Mouse (Mus musculus): ENCODE measurements at regions not wholly inside any gene's neighbourhood (a gene's known extent, or its start where the extent isn't known, plus 50 kb on each side); places are given as distances from the start of the nearest gene placed in this dataset.

- no peak for DNase-seq (ENCODE audit: low spot score in 2 of 2)
Measured at GRCm38 (mm10) chr7:135767493-135767892, 51.3 kb upstream of the Mki67 start.

DNA sequence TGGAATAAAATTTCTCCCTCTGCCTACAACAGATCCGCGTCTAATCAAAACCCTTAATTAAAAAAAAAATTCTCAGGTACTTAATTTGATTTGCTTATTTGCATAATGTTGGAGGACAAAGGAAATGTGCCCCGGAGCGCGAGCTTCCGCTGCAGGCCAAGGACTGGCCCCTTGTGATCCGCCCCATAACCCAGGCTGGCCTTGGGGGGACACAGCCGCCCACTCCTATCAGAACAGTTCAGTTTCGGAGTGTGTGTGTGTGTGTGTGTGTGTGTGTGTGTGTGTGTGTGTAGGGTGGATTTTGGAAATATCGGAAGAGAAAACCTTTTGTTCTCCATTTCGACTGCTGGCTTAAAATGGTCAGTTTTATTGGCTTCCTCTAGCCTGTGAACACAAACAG, 51.9 kb upstream of the Mki67 start:
- DNase-seq (ENCODE audit: low spot score in 2 of 2), result no peak

DNA sequence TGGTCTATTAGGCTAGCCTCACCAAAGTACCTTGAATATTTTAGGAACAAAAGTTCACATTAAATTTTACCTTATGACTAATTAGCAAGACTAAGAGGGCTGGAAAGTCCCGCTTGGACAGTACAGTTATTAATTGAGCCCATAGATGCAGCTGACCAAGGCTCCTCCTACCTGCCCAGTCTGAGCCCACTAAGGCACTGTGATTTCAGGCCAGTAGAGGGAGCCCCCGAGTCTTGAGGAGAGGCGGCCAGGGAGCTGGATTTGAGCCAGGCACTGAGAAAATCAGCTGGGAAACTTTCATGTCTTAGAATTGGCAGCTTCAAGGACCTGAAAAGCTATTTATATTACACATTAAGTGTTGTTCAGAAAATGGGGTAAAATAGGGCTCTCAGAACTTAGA, 52.4 kb upstream of the Mki67 start:
- DNase-seq (ENCODE audit: low spot score in 2 of 2), result peak; percentile 58 to 83

GRCm38 (mm10) chr7:135769082-135769673, 53.0 kb upstream of the Mki67 start:
- no peak for DNase-seq (ENCODE audit: low spot score in 2 of 2)

DNA sequence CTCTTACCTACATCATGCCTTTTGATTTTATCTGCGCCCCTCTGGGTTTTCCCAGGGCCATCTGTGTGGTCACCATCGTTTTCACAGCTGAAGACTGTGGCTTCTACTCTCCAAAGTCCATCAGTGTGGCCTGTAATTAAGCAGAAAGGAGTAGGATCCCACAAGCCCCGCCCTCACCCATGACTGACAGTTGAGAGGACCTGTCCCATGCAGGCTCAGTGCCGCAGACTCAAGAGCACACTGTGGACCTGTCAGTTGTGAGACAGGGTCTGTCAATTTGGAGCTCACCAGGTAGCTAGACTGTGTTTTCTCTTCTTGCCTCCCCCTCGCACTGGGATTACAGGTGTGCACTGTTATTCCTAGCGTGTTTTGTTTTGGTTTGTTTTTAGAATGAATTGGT, 53.9 kb upstream of the Mki67 start:
- DNase-seq (ENCODE audit: low spot score in 2 of 2), result no peak

GRCm38 (mm10) chr7:135775832-135776433, 59.8 kb upstream of the Mki67 start:
- no peak for DNase-seq (ENCODE audit: low spot score in 2 of 2)

DNA sequence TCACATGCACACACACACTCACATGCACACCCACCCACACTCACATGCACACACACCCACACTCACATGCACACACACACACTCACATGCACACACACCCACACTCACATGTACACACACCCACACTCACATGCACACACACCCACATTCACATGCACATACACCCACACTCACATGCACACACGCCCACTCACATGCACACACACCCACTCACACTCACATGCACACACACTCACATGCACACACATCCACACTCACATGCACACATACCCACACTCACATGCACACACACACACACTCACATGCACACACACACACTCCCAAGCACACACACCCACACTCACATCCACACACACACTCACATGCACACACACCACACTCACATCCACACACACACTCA, 74.0 kb upstream of the Mki67 start:
- DNase-seq (ENCODE audit: low spot score in 2 of 2), result no peak

DNA sequence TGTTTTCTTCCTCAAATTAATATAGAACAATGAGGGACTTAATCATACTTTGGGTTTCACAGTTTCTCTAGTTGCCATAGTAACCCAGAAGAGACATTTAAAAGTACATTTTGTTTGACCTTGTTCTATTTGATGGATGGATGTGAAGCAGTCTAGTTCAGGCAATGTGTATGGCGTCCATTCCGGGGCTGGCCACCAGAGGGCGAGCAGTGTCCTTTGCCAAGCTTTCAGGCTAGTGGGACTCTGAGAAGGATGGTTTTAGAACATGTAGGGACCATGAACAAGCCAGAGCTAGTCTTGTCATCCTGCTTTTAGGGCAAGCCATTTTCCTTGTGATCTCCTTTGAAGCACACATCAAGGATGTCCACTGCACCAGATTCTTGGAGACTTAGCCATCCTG, 74.8 kb upstream of the Mki67 start:
- peak; percentile 41 to 79 for DNase-seq (ENCODE audit: low spot score in 2 of 2)

DNA sequence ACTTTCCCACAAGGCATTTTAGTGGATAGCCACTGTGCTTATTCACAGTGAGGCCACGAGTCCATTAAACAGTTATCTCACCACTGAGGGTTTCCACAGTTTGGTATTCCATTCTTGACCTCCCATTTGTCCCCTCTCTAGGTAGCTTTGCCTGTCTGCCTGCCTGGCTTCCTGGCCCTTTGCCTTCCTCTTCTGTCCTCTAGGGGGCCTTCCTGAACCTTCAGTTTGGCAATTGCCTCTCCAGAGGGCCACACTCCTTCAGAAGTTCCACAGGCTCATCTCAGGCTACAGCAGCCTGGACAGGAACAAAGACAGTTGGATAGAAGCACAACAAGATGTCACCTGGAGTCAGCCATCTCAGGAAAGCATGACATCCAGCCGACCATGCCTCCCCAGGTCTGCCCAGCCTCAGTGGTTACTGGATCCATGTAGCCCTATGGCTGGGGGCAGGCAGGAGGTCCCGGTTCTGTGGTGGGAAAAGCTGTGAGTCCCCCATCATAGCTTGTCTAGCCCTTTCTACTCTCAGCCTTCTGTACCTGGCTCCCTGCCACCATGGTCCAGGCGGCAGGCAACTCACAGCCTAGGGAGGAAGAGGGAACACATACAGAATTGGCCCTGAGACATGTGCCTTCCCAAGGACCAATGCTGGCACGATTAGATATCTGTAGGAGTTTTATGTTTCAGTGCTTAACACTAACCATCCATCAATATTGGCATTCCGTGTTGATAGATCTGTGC, 76.0 kb upstream of the Mki67 start:
- no peak for DNase-seq (ENCODE audit: low spot score in 2 of 2)

GRCm38 (mm10) chr7:135792918-135793317, 76.8 kb upstream of the Mki67 start:
- DNase-seq (ENCODE audit: low spot score in 2 of 2), result peak in 1 of 2 experiments; percentile 19

DNA sequence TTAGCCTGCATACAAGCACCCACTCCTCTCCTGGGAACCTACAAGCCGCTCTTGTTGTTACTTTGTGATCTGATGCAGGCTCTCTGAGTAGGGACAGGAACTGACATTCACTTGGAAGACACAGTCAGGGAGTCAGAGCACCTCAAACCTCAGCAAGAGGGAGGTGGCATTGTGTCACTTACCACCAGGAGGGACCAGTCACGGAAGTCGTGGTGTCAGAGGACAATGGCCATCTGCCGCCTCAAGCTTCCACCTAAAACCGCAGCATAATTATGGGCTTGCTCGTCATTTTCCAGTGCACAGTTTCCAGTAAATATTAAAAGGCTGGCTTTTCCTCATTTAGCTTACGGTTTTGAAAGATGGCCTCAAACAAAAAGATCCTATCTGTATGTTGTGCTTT, 78.1 kb upstream of the Mki67 start:
- DNase-seq (ENCODE audit: low spot score in 2 of 2), result no peak

GRCm38 (mm10) chr7:135794679-135795078, 78.5 kb upstream of the Mki67 start:
- no peak for DNase-seq (ENCODE audit: low spot score in 2 of 2)

DNA sequence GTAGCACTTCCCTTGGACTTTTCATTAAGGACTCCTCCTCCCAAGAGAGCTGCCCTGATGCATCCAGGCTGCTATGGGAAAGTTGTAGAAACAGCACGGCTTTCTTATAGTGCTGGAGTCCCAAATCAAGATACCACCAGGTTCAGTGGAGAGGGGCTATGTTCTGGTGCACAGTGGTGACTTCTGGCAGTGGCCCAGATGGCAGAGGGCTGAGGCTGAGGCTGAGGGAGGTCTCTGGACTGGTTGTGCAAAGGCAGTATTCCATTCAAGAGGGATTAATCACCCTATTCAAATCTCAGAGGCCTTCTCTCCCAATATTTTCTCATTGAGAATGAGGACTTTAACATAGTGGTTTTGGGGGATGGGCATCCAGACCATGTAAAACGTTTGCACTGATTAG, 82.3 kb upstream of the Mki67 start:
- no peak for DNase-seq (ENCODE audit: low spot score in 2 of 2)

DNA sequence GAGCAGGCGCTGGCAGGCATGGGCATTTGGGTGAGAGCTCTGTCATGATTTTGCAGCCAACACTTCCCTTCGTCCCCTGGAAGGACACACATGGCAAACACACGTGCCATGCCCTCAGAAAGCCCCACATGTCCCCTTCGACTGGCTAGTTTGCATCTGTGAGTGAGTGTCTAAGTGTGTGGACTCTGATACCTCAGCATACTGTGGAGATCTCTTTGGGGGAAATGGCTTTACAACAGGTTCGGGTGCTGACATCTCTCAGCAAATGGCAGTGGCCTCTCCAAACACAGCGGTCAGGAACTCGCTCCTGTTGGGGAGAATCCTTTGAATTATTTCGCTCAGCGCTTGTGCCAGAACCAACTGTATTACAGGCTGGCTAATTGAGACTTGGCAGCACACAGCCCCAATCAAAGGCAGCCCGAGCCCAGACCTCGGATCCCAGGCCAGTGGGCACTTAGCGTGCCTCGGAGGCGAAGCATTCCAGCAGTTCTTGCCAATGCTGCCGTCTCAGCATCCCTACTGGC, 86.5 kb upstream of the Mki67 start:
- DNase-seq (ENCODE audit: low spot score in 2 of 2), result peak; percentile 26 to 42

DNA sequence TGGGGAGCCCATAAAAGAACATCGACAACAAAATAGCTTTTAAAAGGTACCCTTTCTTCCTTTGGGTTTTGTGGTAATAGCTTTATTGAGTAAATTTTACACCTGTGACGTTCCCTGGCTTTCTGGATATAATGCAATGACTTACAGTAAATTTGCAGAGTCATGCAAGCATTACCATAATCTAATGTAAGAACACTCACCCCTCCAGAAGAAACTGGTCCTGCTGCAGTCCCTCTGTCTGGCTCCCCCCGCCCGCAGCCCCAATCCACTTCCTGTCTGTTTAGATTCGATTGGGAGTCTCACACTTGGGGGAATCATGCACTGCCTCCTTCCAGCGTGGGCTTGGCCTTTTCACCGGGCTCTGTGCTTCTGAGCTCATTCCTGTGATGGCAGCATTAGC, 88.6 kb upstream of the Mki67 start:
- no peak for DNase-seq (ENCODE audit: low spot score in 2 of 2)

- no peak for DNase-seq (ENCODE audit: low spot score in 2 of 2)
Measured at GRCm38 (mm10) chr7:135806139-135806538, 90.0 kb upstream of the Mki67 start.

- no peak for DNase-seq (ENCODE audit: low spot score in 2 of 2)
Measured at GRCm38 (mm10) chr7:135806673-135807072, 90.5 kb upstream of the Mki67 start.

GRCm38 (mm10) chr7:135809167-135809566, 93.0 kb upstream of the Mki67 start:
- DNase-seq (ENCODE audit: low spot score in 2 of 2), result no peak

GRCm38 (mm10) chr7:135809751-135810379, 93.7 kb upstream of the Mki67 start:
- no peak for DNase-seq (ENCODE audit: low spot score in 2 of 2)

GRCm38 (mm10) chr7:135810971-135811370, 94.8 kb upstream of the Mki67 start:
- no peak for DNase-seq (ENCODE audit: low spot score in 2 of 2)

DNA sequence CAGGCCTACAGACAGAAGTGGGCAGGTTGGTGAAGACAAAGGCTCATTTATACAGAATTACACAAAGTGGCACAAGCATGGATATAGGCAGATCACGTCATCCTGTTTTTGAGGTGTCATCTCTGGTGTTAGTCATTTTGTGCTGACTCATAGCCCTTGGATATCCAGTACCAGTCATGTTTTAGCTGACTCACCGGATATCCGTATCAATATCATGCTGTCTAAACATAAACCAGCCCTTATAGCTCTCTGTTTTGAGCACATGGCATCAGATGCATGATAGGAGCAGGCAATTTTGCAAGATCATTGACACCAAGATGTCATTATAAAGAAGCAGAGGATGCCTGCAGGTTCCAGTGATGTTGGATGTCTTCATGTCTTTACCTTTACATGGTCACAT, 97.5 kb upstream of the Mki67 start:
- DNase-seq (ENCODE audit: low spot score in 2 of 2), result no peak

DNA sequence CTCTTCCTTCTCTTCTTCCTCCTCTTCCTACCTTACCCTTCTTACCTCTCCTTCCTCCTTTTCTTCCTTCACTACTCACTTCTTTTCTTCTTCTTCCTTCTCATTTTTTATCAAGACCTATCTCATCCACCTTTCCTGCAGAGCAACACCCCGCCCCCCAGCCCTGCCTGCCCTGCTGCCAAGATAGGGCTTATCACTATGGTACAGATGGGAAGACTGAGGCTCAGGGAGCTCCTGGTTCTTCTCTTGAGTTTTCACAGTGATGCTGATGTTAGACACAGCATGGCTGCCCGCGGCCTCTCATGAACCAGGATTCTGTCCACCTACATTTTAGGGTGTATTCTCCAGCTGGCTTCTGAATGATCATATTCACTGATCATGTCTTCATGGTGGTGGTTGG, 100.0 kb upstream of the Mki67 start:
- DNase-seq (ENCODE audit: low spot score in 2 of 2), result no peak

Measured in layer of hippocampus, adult 8-10 months (tissue).